Mouse (Mus musculus): ENCODE measurements at regions not wholly inside any gene's neighbourhood (a gene's known extent, or its start where the extent isn't known, plus 50 kb on each side); places are given as distances from the start of the nearest gene placed in this dataset.

GRCm38 (mm10) chr10:109136763-109137732, 126.3 kb upstream of the Syt1 start:
- no peaks in the 10 kb centered on the region for H3K36me3 ChIP-seq
- H3K27ac ChIP-seq (replicated peaks): no peak overlapping the region
- no peaks in the 10 kb centered on the region for H3K27me3 ChIP-seq
- H3K9ac ChIP-seq (replicated peaks): no peak overlapping the region
- H3K4me2 ChIP-seq (replicated peaks): no peak overlapping the region
- no peaks in the 10 kb centered on the region for H3K4me1 ChIP-seq
- H3K9me3 ChIP-seq: no peaks in the 10 kb centered on the region
- no peak for ATAC-seq (ENCODE audit: low FRiP score, low read depth)
- no peak overlapping the region for H3K4me3 ChIP-seq
- WGBS: 74% methylated on average over 3 of the region's 3 CpGs

GRCm38 (mm10) chr10:109134521-109134920, 123.7 kb upstream of the Syt1 start:
- Histone ChIP-seq H3K36me3 (no peaks in the 10 kb centered on the region), H3K4me3 (no peak overlapping the region), H3K4me1 (no peaks in the 10 kb centered on the region), H3K9ac (replicated peaks) (no peak overlapping the region), H3K27ac (replicated peaks) (no peak overlapping the region), H3K9me3 (no peaks in the 10 kb centered on the region), H3K4me2 (replicated peaks) (no peak overlapping the region), H3K27me3 (no peaks in the 10 kb centered on the region)
- no peak for ATAC-seq (ENCODE audit: low FRiP score, low read depth)
- 97% methylated on average over 4 of the region's 4 CpGs for WGBS

DNA sequence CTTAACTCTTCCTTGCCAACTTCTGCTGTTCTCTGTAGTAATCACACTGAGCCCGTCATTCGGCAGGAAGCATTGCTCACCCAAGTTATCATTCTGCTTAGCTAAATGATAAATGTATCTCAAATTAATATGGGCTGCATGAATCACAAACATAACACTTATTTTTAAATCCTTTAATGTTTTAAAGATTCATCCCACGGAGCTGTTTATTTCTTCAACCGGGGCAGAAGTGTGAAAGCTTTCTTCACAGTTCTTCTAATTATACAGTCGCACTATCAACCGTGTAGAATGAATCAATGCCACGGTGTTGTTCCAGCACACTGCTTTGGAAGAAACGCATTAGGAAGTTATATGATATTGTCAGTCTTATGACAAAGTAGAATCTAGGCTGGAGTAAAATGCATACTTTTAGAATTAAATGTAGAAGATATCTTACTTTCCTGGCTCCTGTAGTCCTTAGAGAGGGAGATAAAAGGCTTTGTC, 121.3 kb upstream of the Syt1 start:
- H3K4me3 ChIP-seq: no peak overlapping the region
- no peak overlapping the region for H3K4me2 ChIP-seq (replicated peaks)
- WGBS: 80% methylated on average over 8 of the region's 8 CpGs
- no peak overlapping the region for H3K27ac ChIP-seq (replicated peaks)
- H3K4me1 ChIP-seq: no peaks in the 10 kb centered on the region
- H3K9ac ChIP-seq (replicated peaks): no peak overlapping the region
- no peak for ATAC-seq (ENCODE audit: low FRiP score, low read depth)
- no peaks in the 10 kb centered on the region for H3K27me3 ChIP-seq
- no peaks in the 10 kb centered on the region for H3K9me3 ChIP-seq
- no peaks in the 10 kb centered on the region for H3K36me3 ChIP-seq

DNA sequence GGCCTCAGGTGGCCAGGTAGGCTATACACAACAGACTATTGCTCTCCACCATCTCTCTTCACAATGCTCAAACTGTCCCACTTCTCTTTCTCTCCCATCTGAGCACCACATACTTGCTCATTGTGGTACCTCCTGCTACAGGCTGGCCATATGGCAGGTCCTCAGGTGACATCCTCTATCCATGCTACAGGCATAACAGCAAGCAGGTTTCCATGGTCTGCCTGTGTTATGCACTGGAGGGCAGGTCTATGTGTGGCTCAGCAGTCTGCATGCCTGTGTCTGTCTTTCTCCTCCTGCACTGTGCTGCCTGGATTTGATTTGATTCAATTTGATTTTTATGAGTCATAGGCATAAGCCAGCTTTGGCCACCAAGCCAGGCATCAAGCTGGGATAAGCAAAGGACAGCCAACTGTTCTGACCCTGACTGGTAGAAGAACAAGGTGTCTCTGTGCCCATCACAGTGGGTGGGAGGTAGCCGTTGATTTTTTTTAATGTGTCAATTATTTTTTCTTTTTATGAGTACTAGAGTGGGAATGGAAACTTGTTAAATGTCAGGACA, 118.8 kb upstream of the Syt1 start:
- no peak overlapping the region for H3K4me2 ChIP-seq (replicated peaks)

GRCm38 (mm10) chr10:109129068-109129467, 118.3 kb upstream of the Syt1 start:
- no peaks in the 10 kb centered on the region for H3K4me1 ChIP-seq
- no peaks in the 10 kb centered on the region for H3K27me3 ChIP-seq
- H3K4me3 ChIP-seq: no peak overlapping the region
- WGBS: 85% methylated on average over 3 of the region's 3 CpGs
- no peaks in the 10 kb centered on the region for H3K9me3 ChIP-seq
- H3K36me3 ChIP-seq: no peaks in the 10 kb centered on the region
- H3K4me2 ChIP-seq (replicated peaks): no peak overlapping the region
- H3K9ac ChIP-seq (replicated peaks): no peak overlapping the region
- no peak overlapping the region for H3K27ac ChIP-seq (replicated peaks)
- peak; percentile 38 for ATAC-seq (ENCODE audit: low FRiP score, low read depth)

More for the DNA sequence above, 118.8 kb upstream of the Syt1 start:
- H3K36me3 ChIP-seq: no peaks in the 10 kb centered on the region
- ATAC-seq (ENCODE audit: low FRiP score, low read depth): peak; percentile 7; the same call in 1 of the 2 replicates
- H3K4me3 ChIP-seq: no peak overlapping the region
- H3K9ac ChIP-seq (replicated peaks): no peak overlapping the region
- no peaks in the 10 kb centered on the region for H3K9me3 ChIP-seq
- no peaks in the 10 kb centered on the region for H3K27me3 ChIP-seq
- no peak overlapping the region for H3K27ac ChIP-seq (replicated peaks)
- WGBS: 90% methylated on average over 1 of the region's 1 CpGs
- H3K4me1 ChIP-seq: no peaks in the 10 kb centered on the region

GRCm38 (mm10) chr10:109126699-109127098, 115.9 kb upstream of the Syt1 start:
- Histone ChIP-seq H3K4me3 (no peak overlapping the region), H3K36me3 (no peaks in the 10 kb centered on the region), H3K4me1 (no peaks in the 10 kb centered on the region), H3K4me2 (replicated peaks) (no peak overlapping the region), H3K9me3 (no peaks in the 10 kb centered on the region), H3K27me3 (no peaks in the 10 kb centered on the region), H3K27ac (replicated peaks) (no peak overlapping the region), H3K9ac (replicated peaks) (no peak overlapping the region)
- WGBS: 88% methylated on average over 2 of the region's 2 CpGs
- ATAC-seq (ENCODE audit: low FRiP score, low read depth): no peak

- H3K4me3 ChIP-seq: no peak overlapping the region
- no peaks in the 10 kb centered on the region for H3K4me1 ChIP-seq
- H3K36me3 ChIP-seq: no peaks in the 10 kb centered on the region
- no peak overlapping the region for H3K4me2 ChIP-seq (replicated peaks)
- no peak for ATAC-seq (ENCODE audit: low FRiP score, low read depth)
- H3K27ac ChIP-seq (replicated peaks): no peak overlapping the region
- H3K9ac ChIP-seq (replicated peaks): no peak overlapping the region
- no peaks in the 10 kb centered on the region for H3K27me3 ChIP-seq
- 95% methylated on average over 5 of the region's 5 CpGs for WGBS
- H3K9me3 ChIP-seq: no peaks in the 10 kb centered on the region
These were observed 106.4 kb upstream of the Syt1 start for GRCm38 (mm10) chr10:109117143-109117542.

DNA sequence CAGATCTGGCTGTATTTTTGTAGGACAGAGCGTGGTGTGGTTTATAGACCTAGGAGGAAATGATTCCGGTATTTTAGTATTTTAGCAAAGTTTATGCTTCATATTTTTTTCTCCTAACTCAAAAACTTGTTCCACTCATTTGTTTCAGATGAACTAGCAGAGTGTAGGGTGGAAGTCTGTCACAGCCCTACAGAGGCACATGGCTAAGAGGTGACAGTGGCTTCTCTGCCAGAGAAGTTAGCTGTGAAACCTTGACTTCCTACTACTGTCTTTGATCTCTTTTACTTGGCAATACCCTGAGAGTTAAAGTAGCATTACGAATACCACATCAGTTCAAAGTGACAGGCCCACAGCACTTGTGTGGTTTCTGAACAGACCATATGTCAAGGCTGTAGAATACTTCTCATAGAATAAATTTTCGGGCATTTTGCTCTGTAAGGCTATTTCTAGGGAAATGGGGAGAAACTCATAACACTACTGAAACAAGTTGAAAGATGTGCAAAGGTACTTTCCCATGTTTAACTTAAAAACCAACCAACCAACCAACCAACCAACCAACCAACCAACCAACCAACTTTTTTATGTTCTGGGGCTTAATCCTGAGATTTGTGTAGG, 104.3 kb upstream of the Syt1 start:
- Histone ChIP-seq H3K4me1 (no peaks in the 10 kb centered on the region), H3K27me3 (no peaks in the 10 kb centered on the region), H3K36me3 (no peaks in the 10 kb centered on the region), H3K4me3 (no peak overlapping the region), H3K9me3 (no peaks in the 10 kb centered on the region), H3K9ac (replicated peaks) (no peak overlapping the region), H3K4me2 (replicated peaks) (no peak overlapping the region), H3K27ac (replicated peaks) (no peak overlapping the region)
- ATAC-seq (ENCODE audit: low FRiP score, low read depth): no peak
- WGBS: 90% methylated on average over 4 of the region's 4 CpGs

- Histone ChIP-seq H3K4me2 (replicated peaks) (no peak overlapping the region), H3K9me3 (no peaks in the 10 kb centered on the region), H3K36me3 (no peaks in the 10 kb centered on the region), H3K4me3 (no peak overlapping the region), H3K9ac (replicated peaks) (no peak overlapping the region), H3K27me3 (no peaks in the 10 kb centered on the region), H3K27ac (replicated peaks) (no peak overlapping the region), H3K4me1 (no peaks in the 10 kb centered on the region)
- 88% methylated on average over 2 of the region's 2 CpGs for WGBS
- no peak for ATAC-seq (ENCODE audit: low FRiP score, low read depth)
These were observed 95.0 kb upstream of the Syt1 start for GRCm38 (mm10) chr10:109105781-109106180.

- ATAC-seq (ENCODE audit: low FRiP score, low read depth): no peak
- Histone ChIP-seq H3K4me3 (no peak overlapping the region), H3K4me1 (no peaks in the 10 kb centered on the region), H3K9ac (replicated peaks) (no peak overlapping the region), H3K9me3 (no peaks in the 10 kb centered on the region), H3K27me3 (no peaks in the 10 kb centered on the region), H3K4me2 (replicated peaks) (no peak overlapping the region), H3K36me3 (no peaks in the 10 kb centered on the region), H3K27ac (replicated peaks) (no peak overlapping the region)
- WGBS: 80% methylated on average over 4 of the region's 4 CpGs
These were observed 81.4 kb upstream of the Syt1 start for GRCm38 (mm10) chr10:109092219-109092618.

GRCm38 (mm10) chr10:109079773-109080172, 69.0 kb upstream of the Syt1 start:
- WGBS: 26% methylated on average over 7 of the region's 7 CpGs
- Histone ChIP-seq H3K4me3 (no peak overlapping the region), H3K4me2 (replicated peaks) (no peak overlapping the region), H3K9me3 (no peaks in the 10 kb centered on the region), H3K27me3 (no peaks in the 10 kb centered on the region), H3K27ac (replicated peaks) (no peak overlapping the region), H3K36me3 (no peaks in the 10 kb centered on the region), H3K9ac (replicated peaks) (no peak overlapping the region), H3K4me1 (peaks cover 3% of the 10 kb centered on the region; the same call in 1 of the 2 replicates)
- peak; percentile 60; the same call in 1 of the 2 replicates for ATAC-seq (ENCODE audit: low FRiP score, low read depth)

DNA sequence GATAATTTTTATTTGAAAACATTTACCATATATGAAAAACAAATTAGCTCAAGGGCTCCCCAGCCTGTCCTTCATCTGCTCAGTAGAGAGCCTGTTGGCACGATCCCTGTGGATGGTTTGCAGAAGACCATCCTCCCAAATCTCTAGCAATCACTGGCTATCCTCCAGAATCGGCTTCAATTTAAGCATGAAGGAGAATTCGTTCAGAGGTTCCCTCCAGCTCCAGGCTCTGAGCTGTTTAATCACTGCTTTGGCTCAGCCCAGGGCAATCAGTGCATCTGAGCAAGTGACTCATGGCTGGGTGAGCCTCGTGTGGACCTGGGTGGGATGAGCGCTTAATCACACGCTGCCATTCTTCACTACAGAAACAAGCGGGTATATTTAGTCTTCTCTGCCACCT, 63.4 kb upstream of the Syt1 start:
- WGBS: 91% methylated on average over 7 of the region's 7 CpGs
- H3K9ac ChIP-seq (replicated peaks): no peak overlapping the region
- no peak overlapping the region for H3K4me2 ChIP-seq (replicated peaks)
- H3K4me1 ChIP-seq: no peaks in the 10 kb centered on the region
- H3K36me3 ChIP-seq: no peaks in the 10 kb centered on the region
- ATAC-seq (ENCODE audit: low FRiP score, low read depth): no peak
- no peaks in the 10 kb centered on the region for H3K27me3 ChIP-seq
- no peak overlapping the region for H3K4me3 ChIP-seq
- H3K9me3 ChIP-seq: no peaks in the 10 kb centered on the region
- no peak overlapping the region for H3K27ac ChIP-seq (replicated peaks)

All from midbrain, embryonic 12.5 days (tissue).